Comparison of ENCODE assay signal across 8 mouse cellular contexts in genomic region chr8:72134756-72135445, GRCm38 (mm10). TPM values are rescaled to one million over a fixed set of nuclear protein-coding genes. Genes with fewer than 3 reads are reported as not detected.
DNase-seq lines count a peak whose midpoint lies in the region; ATAC-seq lines count a peak whose summit lies in the region.

Gene Tpm4, plus strand, starts transcription at chr8:72134975.

- peaks cover 16% of the 10 kb centered on the region; the same call in 1 of the 2 replicates for H3K4me1 ChIP-seq in brown adipose tissue, adult 24 weeks (ENCODE audit: control insufficient read depth, insufficient read depth, insufficient read length, low read length)
- H3K4me1 ChIP-seq in forebrain, embryonic 13.5 days, result peaks cover 18% of the 10 kb centered on the region
- H3K4me1 ChIP-seq in neural tube, embryonic 12.5 days, result 0 out of 2 replicates have a peak, but pooled peaks cover 4% of the 10 kb centered on the region

- H3K9ac ChIP-seq in forebrain, embryonic 13.5 days, result peak within 1 kb of the TSS; percentile 87
- H3K9ac ChIP-seq in neural tube, embryonic 12.5 days, result peak within 1 kb of the TSS; percentile 91

- H3K4me2 ChIP-seq in forebrain, embryonic 13.5 days, result peak within 1 kb of the TSS; percentile 94
- H3K4me2 ChIP-seq in neural tube, embryonic 12.5 days (replicated peaks), result peak within 1 kb of the TSS; percentile 75

- peak; percentile 84 for ATAC-seq in forebrain, embryonic 13.5 days
- peak; percentile 88 for ATAC-seq in neural tube, embryonic 12.5 days (ENCODE audit: low FRiP score, low read depth)

- intact Hi-C loops in heart, postnatal 14 days (cut with DNase I), result no loop called here

- WGBS in forebrain, embryonic 13.5 days, result under 1% methylated on average over 41 of the region's 49 CpGs
- under 1% methylated on average over 47 of the region's 49 CpGs for WGBS in neural tube, embryonic 12.5 days

- H3K4me3 ChIP-seq in brown adipose tissue, adult 24 weeks (ENCODE audit: insufficient read depth, low read depth, low read length), result peak within 1 kb of the TSS; percentile 98
- peak within 1 kb of the TSS; percentile 77 for H3K4me3 ChIP-seq in forebrain, embryonic 13.5 days
- peak within 1 kb of the TSS; percentile 79 for H3K4me3 ChIP-seq in neural tube, embryonic 12.5 days

- peaks cover 17% of the 10 kb centered on the region for H3K36me3 ChIP-seq in forebrain, embryonic 13.5 days (ENCODE audit: poor library complexity, severe bottlenecking)
- peaks cover 16% of the 10 kb centered on the region for H3K36me3 ChIP-seq in neural tube, embryonic 12.5 days

- no peaks in the 10 kb centered on the region for H3K27me3 ChIP-seq in forebrain, embryonic 13.5 days
- no peaks in the 10 kb centered on the region for H3K27me3 ChIP-seq in neural tube, embryonic 12.5 days (replicated peaks)

- peak within 1 kb of the TSS; percentile 100 for H3K27ac ChIP-seq in brown adipose tissue, adult 24 weeks (replicated peaks; ENCODE audit: low read depth, low read length)
- H3K27ac ChIP-seq in forebrain, embryonic 13.5 days, result peak within 1 kb of the TSS; percentile 91
- peak within 1 kb of the TSS; percentile 90 for H3K27ac ChIP-seq in neural tube, embryonic 12.5 days

- peak; percentile 43 to 46 for DNase-seq in CD8-positive naive resting alpha-beta T cell, adult 2 months (ENCODE audit: low read depth in 2 of 2, low spot score in 2 of 2)
- peak; percentile 80 to 84 for DNase-seq in heart, postnatal 14 days
- peak; percentile 84 to 90 for DNase-seq in kidney, postnatal 4 days
- DNase-seq in lung, adult 18-20 months, result peak; percentile 77 to 78
- DNase-seq in testis, postnatal 10 days (ENCODE audit: low spot score), result peak; percentile 78

- no peaks in the 10 kb centered on the region for H3K9me3 ChIP-seq in forebrain, embryonic 13.5 days (replicated peaks)
- no peaks in the 10 kb centered on the region for H3K9me3 ChIP-seq in neural tube, embryonic 12.5 days

RNA-seq across cellular contexts. Expression of gene Tpm4, which starts in this region (rescaled TPM):
- 55.2 and 64.0 TPM in 2 replicates for polyA plus RNA-seq in brown adipose tissue, adult 24 weeks (2012; ENCODE audit: insufficient read depth, insufficient read length, missing spikeins)
- 308 and 315 TPM in 2 replicates for polyA plus RNA-seq in forebrain, embryonic 13.5 days (2015; fragmentation: Nextera tagmentation; extraction: Ambion mirVana)
- 100 to 1,000 TPM; 119 to 155 TPM for total RNA-seq in heart, postnatal 14 days (2021)
- 377 and 417 TPM in 2 replicates for polyA plus RNA-seq in neural tube, embryonic 12.5 days (2016; fragmentation: Nextera tagmentation; extraction: Ambion mirVana)

Comparison
In these comparisons a context has a peak if more than half of its experiments do, and no peak if none do; other contexts are left out.
1. Peak in every context shown above with its lines: DNase-seq, ATAC-seq, H3K4me3 ChIP-seq and H3K27ac ChIP-seq.